Mouse (Mus musculus): ENCODE measurements around the gene Osbpl8.

DNA sequence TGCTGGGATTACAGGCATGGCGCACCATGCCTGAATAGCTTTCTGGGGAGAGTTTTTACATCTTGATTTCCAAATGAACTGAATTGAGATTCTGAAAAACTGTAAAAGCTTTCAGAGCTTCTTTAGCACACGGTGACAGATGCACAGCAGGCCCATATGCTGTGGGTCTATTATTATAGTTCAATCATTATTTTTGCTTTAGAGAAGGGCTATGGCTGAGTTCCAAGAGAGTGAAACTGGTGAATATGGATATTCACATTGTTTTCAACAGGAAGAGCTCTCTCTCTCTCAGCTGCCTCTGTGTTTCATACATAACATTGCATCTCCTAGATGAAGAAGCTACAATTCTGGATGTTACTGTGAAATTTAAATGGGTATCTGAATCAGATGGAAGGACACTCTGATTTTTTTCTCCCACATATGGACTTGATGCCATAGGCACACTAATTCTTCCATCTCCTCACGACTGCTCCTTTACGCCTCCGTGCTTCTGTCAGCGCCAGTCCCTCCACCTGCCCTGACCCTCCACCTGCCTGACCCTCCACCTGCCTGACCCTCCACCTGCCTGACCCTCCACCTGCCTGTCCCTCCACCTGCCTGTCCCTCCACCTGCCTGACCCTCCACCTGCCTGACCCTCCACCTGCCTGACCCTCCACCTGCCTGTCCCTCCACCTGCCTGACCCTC lies 25.7 kb downstream of the Osbpl8 start:
- no peak for TF ChIP-seq CTCF (IDR thresholded peaks at IDR 0.05)
- no peak for TF ChIP-seq POLR2A (IDR thresholded peaks at IDR 0.05; ENCODE audit: insufficient read depth, low read depth, low read length)

Measured in heart, adult 2 months (tissue).